Mouse (Mus musculus): Measurements from ENCODE around the gene Rbm42. TPM values are rescaled to one million over a fixed set of nuclear protein-coding genes. Genes with fewer than 3 reads are reported as not detected.
A peak's percentile ranks its signal among the peaks of the same experiment; 100 is the strongest.

Rbm42 gene
- 88.1 and 93.2 TPM in 2 replicates for polyA plus RNA-seq (2015; fragmentation: Nextera tagmentation; extraction: Ambion mirVana)

- DNase-seq (ENCODE audit: low spot score) (peak; percentile 98), ATAC-seq (ENCODE audit: low FRiP score, low TSS enrichment) (peak; percentile 99)
- WGBS = under 1% methylated on average over 59 of the region's 59 CpGs
- Histone ChIP-seq H3K27me3 (ENCODE audit: control insufficient read depth, insufficient read depth, low read length) (no peaks in the 10 kb centered on the region), H3K9me3 (ENCODE audit: control insufficient read depth, low read length) (no peaks in the 10 kb centered on the region), H3K4me1 (replicated peaks; ENCODE audit: control insufficient read depth, insufficient read depth) (0 out of 2 replicates have a peak, but pooled peaks cover 2% of the 10 kb centered on the region), H3K9ac (ENCODE audit: low read length) (peak within 1 kb of the TSS; percentile 91), H3K36me3 (ENCODE audit: control insufficient read depth, insufficient read depth, low read length) (peaks cover 22% of the 10 kb centered on the region), H3K4me3 (ENCODE audit: low read depth, low read length) (peak within 1 kb of the TSS; percentile 92), H3K4me2 (replicated peaks; ENCODE audit: low read depth) (peak within 1 kb of the TSS; percentile 96), H3K27ac (replicated peaks) (peak within 1 kb of the TSS; percentile 79)
- TF ChIP-seq CTCF (IDR thresholded peaks at IDR 0.05; ENCODE audit: low read depth) (no peak), EP300 (optimal IDR thresholded peaks at IDR 0.05) (no peak)
Measured at GRCm38 (mm10) chr7:30649591-30650540, at the start of gene Rbm42. Gene Rbm42 (minus strand): TSS chr7:30650317.

GRCm38 (mm10) chr7:30698589-30698988, 48.5 kb upstream of the Rbm42 start, which contains the start of gene 2200002J24Rik:
Gene 2200002J24Rik (plus strand): TSS chr7:30698926.
- DNase-seq (ENCODE audit: low spot score) (peak; percentile 84), ATAC-seq (ENCODE audit: low FRiP score, low TSS enrichment) (peak; percentile 71)
- no peaks in the 10 kb centered on the region for H3K4me1 ChIP-seq (replicated peaks; ENCODE audit: control insufficient read depth, insufficient read depth)
- no peaks in the 10 kb centered on the region for H3K36me3 ChIP-seq (ENCODE audit: control insufficient read depth, insufficient read depth, low read length)
- no peak within 1 kb of the TSS for H3K4me2 ChIP-seq (replicated peaks; ENCODE audit: low read depth)
- 0 out of 2 replicates have a peak within 1 kb of the TSS, but pooled peaks have one; percentile 49 for H3K27ac ChIP-seq (replicated peaks)
- WGBS = 37% methylated on average over 9 of the region's 9 CpGs
- H3K4me3 ChIP-seq (ENCODE audit: low read depth, low read length) = no peak within 1 kb of the TSS
- TF ChIP-seq CTCF (IDR thresholded peaks at IDR 0.05; ENCODE audit: low read depth) (no peak; the same call in 1 of the 2 replicates), EP300 (optimal IDR thresholded peaks at IDR 0.05) (no peak)
- H3K27me3 ChIP-seq (ENCODE audit: control insufficient read depth, insufficient read depth, low read length) = no peaks in the 10 kb centered on the region
- no peak within 1 kb of the TSS for H3K9ac ChIP-seq (ENCODE audit: low read length)
- H3K9me3 ChIP-seq (ENCODE audit: control insufficient read depth, low read length) = no peaks in the 10 kb centered on the region

GRCm38 (mm10) chr7:30698101-30698500, 48.0 kb upstream of the Rbm42 start:
- Histone ChIP-seq H3K27ac (replicated peaks) (0 out of 2 replicates have a peak overlapping the region, but pooled peaks have one; percentile 49), H3K4me3 (ENCODE audit: low read depth, low read length) (no peak overlapping the region), H3K27me3 (ENCODE audit: control insufficient read depth, insufficient read depth, low read length) (no peaks in the 10 kb centered on the region), H3K4me1 (replicated peaks; ENCODE audit: control insufficient read depth, insufficient read depth) (no peaks in the 10 kb centered on the region), H3K4me2 (replicated peaks; ENCODE audit: low read depth) (no peak overlapping the region), H3K9ac (ENCODE audit: low read length) (no peak overlapping the region), H3K36me3 (ENCODE audit: control insufficient read depth, insufficient read depth, low read length) (no peaks in the 10 kb centered on the region), H3K9me3 (ENCODE audit: control insufficient read depth, low read length) (no peaks in the 10 kb centered on the region)
- TF ChIP-seq EP300 (optimal IDR thresholded peaks at IDR 0.05) (no peak), CTCF (IDR thresholded peaks at IDR 0.05; ENCODE audit: low read depth) (no peak)
- ATAC-seq (ENCODE audit: low FRiP score, low TSS enrichment) = no peak
- 54% methylated on average over 5 of the region's 5 CpGs for WGBS
- no peak for DNase-seq (ENCODE audit: low spot score)

DNA sequence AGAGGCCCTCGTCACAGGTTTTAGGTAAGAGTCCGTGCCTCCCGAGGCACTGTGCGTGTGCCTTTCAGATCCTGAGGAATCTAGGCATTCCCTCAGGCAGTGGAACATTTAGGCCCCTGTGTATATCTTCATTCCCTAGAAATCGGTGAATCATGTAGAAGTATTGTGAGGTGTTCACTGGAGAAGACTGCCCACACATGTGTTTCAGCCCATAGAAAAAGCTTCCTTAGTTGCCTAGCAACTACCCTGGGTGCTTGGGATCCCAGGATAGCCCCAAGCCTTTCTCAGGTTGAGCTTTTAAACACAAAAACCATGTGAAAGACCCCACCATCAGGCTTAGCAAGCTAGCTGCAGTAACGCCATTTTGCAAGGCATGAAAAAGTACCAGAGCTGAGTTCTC, 38.2 kb upstream of the Rbm42 start:
- Histone ChIP-seq H3K9me3 (ENCODE audit: control insufficient read depth, low read length) (no peaks in the 10 kb centered on the region), H3K4me2 (replicated peaks; ENCODE audit: low read depth) (no peak overlapping the region), H3K27me3 (ENCODE audit: control insufficient read depth, insufficient read depth, low read length) (no peaks in the 10 kb centered on the region), H3K4me1 (replicated peaks; ENCODE audit: control insufficient read depth, insufficient read depth) (no peaks in the 10 kb centered on the region), H3K9ac (ENCODE audit: low read length) (no peak overlapping the region), H3K4me3 (ENCODE audit: low read depth, low read length) (no peak overlapping the region), H3K36me3 (ENCODE audit: control insufficient read depth, insufficient read depth, low read length) (no peaks in the 10 kb centered on the region), H3K27ac (replicated peaks) (peak overlapping the region; percentile 30; the same call in 1 of the 2 replicates)
- TF ChIP-seq CTCF (IDR thresholded peaks at IDR 0.05; ENCODE audit: low read depth) = no peak
- TF ChIP-seq EP300 (optimal IDR thresholded peaks at IDR 0.05) = no peak
- DNase-seq (ENCODE audit: low spot score) (no peak), ATAC-seq (ENCODE audit: low FRiP score, low TSS enrichment) (peak; percentile 57; the same call in 1 of the 2 replicates)
- 65% methylated on average over 6 of the region's 6 CpGs for WGBS

GRCm38 (mm10) chr7:30683425-30683824, 33.3 kb upstream of the Rbm42 start:
- Histone ChIP-seq H3K4me3 (ENCODE audit: low read depth, low read length) (no peak overlapping the region), H3K36me3 (ENCODE audit: control insufficient read depth, insufficient read depth, low read length) (no peaks in the 10 kb centered on the region), H3K9me3 (ENCODE audit: control insufficient read depth, low read length) (no peaks in the 10 kb centered on the region), H3K27ac (replicated peaks) (no peak overlapping the region), H3K4me1 (replicated peaks; ENCODE audit: control insufficient read depth, insufficient read depth) (no peaks in the 10 kb centered on the region), H3K27me3 (ENCODE audit: control insufficient read depth, insufficient read depth, low read length) (no peaks in the 10 kb centered on the region), H3K9ac (ENCODE audit: low read length) (no peak overlapping the region), H3K4me2 (replicated peaks; ENCODE audit: low read depth) (no peak overlapping the region)
- ATAC-seq (ENCODE audit: low FRiP score, low TSS enrichment) (no peak), DNase-seq (ENCODE audit: low spot score) (no peak)
- WGBS = 90% methylated on average over 2 of the region's 2 CpGs
- no peak for TF ChIP-seq EP300 (optimal IDR thresholded peaks at IDR 0.05)
- TF ChIP-seq CTCF (IDR thresholded peaks at IDR 0.05; ENCODE audit: low read depth) = no peak

GRCm38 (mm10) chr7:30681897-30682296, 31.8 kb upstream of the Rbm42 start:
- no peaks in the 10 kb centered on the region for H3K4me1 ChIP-seq (replicated peaks; ENCODE audit: control insufficient read depth, insufficient read depth)
- H3K4me3 ChIP-seq (ENCODE audit: low read depth, low read length) = no peak overlapping the region
- no peak overlapping the region for H3K9ac ChIP-seq (ENCODE audit: low read length)
- no peaks in the 10 kb centered on the region for H3K9me3 ChIP-seq (ENCODE audit: control insufficient read depth, low read length)
- no peak for TF ChIP-seq CTCF (IDR thresholded peaks at IDR 0.05; ENCODE audit: low read depth)
- no peak for TF ChIP-seq EP300 (optimal IDR thresholded peaks at IDR 0.05)
- no peaks in the 10 kb centered on the region for H3K27me3 ChIP-seq (ENCODE audit: control insufficient read depth, insufficient read depth, low read length)
- no peaks in the 10 kb centered on the region for H3K36me3 ChIP-seq (ENCODE audit: control insufficient read depth, insufficient read depth, low read length)
- 51% methylated on average over 5 of the region's 5 CpGs for WGBS
- ATAC-seq (ENCODE audit: low FRiP score, low TSS enrichment) (no peak), DNase-seq (ENCODE audit: low spot score) (no peak)
- H3K4me2 ChIP-seq (replicated peaks; ENCODE audit: low read depth) = no peak overlapping the region
- H3K27ac ChIP-seq (replicated peaks) = no peak overlapping the region

All from stomach, postnatal 0 days (tissue).